Mouse (Mus musculus): Measurements from ENCODE around the gene Ptgfrn.

The Ptgfrn gene

DNA sequence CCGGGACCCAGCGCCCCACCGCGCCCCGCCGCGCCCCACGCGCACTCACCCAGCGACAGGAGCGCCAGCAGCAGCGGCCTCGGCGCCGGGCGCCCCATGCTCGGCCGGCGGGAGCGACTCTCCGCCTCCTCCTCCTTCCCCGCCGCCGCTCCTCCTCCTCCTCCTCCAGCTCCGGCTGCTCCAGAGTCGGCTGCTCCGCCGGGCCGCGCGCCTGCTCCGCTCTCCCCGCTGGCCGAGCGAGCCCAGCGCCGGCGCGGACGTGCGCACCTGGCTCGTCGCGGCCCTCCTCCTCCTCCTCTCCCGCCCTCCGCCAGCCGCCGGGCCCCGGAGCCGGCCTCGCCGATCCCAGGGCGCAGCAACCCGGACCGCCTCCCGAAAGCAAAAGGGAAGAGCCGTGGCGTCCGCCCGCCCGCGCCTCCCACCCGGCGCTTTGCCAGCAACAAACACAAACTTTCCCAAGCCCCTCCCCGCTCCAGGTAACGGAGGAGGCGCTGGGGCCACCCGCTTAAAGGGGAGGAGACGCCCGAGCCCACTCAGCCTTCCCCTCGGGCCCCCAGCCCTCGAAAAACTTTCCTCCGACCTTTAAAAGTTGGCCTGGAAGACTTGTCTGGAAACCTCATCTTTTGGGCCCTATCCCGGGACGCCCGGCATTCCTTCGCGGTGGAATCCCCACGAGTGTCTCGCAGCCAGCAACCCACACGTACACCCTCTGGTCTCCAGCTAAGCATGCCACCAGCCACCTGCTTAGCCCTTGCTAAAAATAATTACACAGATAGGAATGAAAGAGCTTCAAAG, at the start of gene Ptgfrn:
Gene Ptgfrn, minus strand, starts transcription at position 236 of the 795 bp plus-strand sequence.
- peak; percentile 71 for ATAC-seq (ENCODE audit: low TSS enrichment)

- no peak for ATAC-seq (ENCODE audit: low TSS enrichment)
Measured at GRCm38 (mm10) chr3:101159701-101160100, 49.6 kb upstream of the Ptgfrn start.

- ATAC-seq (ENCODE audit: low TSS enrichment): no peak
Measured at GRCm38 (mm10) chr3:101154067-101154466, 44.0 kb upstream of the Ptgfrn start.

DNA sequence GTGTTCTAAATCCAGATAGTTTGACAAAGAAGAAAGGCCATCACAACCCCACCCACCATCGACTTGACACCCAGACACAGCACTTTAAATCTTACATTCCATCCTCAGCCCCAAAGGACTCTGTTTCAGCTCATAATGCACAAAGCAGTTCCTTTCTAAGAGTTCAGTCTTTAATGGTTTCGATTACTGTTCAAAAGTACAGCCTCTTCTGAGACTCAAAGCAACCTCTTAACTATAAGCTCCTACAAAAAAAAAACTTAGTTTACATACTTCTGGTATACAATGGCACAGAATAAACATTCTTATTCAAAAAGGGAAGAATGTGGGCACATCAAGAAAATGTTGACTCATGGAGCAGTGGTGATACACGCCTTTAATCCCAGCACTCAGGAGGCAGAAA, 43.3 kb upstream of the Ptgfrn start:
- ATAC-seq (ENCODE audit: low TSS enrichment): no peak

- ATAC-seq (ENCODE audit: low TSS enrichment): 0 out of 2 replicates have a peak, but pooled peaks have one; percentile 8
Measured at GRCm38 (mm10) chr3:101146126-101146772, 36.2 kb upstream of the Ptgfrn start.

DNA sequence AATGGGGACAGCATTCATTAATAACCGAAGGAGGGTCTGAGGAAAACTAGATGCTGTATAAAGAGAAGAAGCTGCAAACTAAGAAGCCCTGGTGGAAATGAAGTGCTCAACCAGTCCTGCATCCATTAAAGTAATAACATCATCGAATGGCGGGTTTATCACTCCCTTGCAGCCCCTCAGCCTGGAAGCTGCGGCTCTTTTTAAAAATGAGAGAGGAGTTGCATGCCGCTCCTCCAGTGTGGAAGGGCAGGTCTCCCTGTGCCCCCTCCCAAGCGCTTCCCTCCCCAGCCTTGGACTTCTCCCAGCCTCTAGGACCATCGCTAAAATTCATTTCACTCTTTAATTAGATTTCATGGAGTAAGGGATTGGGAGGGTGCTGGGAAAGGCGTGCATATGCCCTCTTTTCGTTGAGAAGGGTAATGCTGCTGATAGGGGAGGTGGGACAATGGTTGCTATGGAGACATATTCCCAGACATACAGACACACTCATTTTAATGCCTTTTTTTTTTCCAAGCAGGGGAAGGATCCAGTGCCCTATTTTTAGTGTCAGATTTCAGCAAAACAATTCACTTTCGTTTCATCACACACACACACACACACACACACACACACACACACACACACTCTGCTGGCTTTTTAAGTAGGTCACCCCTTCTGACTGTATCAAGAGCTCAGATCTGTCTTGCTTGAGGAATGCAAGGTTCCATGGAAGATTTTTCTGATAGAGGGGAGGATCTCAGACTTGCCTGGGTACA, 35.4 kb upstream of the Ptgfrn start:
- ATAC-seq (ENCODE audit: low TSS enrichment): peak; percentile 62

- no peak for ATAC-seq (ENCODE audit: low TSS enrichment)
Measured at GRCm38 (mm10) chr3:101144366-101144948, 34.4 kb upstream of the Ptgfrn start.

DNA sequence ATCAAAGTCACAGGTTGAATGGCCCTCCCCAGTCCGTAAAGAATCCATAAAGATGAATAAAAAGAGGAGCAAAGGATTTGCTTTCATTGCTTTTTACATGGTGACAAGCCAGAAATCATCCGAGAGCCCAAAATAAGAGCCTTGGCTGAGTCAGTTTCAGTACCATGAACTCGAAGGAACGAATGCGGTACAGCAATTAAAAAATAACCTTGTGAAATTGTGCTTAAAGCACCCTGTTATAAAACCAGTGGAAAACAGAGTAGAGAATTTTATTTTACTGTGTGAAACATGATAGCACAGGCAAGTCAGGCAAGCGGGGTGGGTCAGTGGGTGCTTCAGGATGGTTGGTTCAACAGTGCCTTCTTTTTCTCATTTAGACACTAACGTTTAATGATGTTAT, 33.4 kb upstream of the Ptgfrn start:
- ATAC-seq (ENCODE audit: low TSS enrichment): peak; percentile 24

GRCm38 (mm10) chr3:101141864-101142263, 31.8 kb upstream of the Ptgfrn start:
- ATAC-seq (ENCODE audit: low TSS enrichment): peak; percentile 48

DNA sequence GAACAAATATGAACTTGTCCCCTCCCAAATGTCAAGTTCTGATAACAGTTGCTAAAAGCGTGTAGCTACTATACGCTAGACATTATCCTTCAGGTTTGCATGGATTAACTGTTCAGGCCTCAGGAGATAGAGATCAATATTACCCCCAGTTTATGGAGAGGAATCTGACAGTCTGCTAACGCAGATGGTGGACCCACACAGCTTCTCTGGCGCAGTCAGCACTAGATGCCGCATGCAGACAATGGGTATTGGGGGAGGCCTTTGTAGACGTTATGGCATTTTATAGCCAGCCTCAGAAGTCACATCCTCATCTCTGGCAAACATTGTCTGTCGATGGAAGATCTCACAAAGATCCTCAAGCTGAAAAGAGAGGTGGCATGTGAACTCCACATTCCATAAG, 29.9 kb upstream of the Ptgfrn start:
- ATAC-seq (ENCODE audit: low TSS enrichment): no peak

DNA sequence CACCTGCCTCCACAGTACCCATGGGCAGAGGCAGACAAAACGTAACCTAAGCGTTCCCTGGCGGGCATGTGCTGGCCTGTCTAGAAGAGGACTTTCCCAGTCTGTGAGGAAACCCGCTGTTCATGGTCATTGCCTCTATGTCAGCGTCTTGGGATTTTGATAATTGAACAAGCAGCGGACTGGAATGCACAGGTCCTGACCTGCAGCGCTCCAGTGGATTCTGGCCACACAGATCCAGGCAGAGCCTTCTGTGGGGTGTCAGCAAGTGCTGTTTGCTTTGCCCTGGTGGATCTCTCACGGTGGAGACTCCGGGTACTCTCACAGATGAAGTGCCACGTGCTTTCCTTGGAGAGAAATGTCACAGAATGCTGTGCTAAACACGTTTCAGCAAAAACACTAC, 26.4 kb upstream of the Ptgfrn start:
- no peak for ATAC-seq (ENCODE audit: low TSS enrichment)

GRCm38 (mm10) chr3:101134861-101135260, 24.8 kb upstream of the Ptgfrn start:
- no peak for ATAC-seq (ENCODE audit: low TSS enrichment)

GRCm38 (mm10) chr3:101132981-101133380, 22.9 kb upstream of the Ptgfrn start:
- no peak for ATAC-seq (ENCODE audit: low TSS enrichment)

- ATAC-seq (ENCODE audit: low TSS enrichment): no peak
Measured at GRCm38 (mm10) chr3:101131772-101132171, 21.7 kb upstream of the Ptgfrn start.

DNA sequence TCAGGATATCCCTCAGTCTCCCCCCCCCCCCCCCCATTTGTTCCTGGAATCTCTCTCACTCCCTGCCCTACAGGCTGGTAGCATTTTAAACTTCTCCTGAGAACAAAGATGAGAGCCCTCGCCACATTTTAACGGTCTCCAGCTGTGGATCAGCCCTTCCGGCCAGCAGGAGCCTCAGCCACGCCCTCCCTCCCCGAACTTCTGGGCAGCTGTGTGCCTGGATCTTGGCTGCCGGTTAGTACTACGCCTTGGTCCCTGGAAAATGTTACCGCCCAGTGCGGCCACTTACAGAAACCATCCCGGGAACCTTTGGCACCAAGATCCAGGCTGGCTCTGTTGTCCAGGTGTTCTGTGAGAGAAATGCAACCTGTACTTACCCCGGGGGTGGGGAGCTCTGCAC, 20.4 kb upstream of the Ptgfrn start:
- ATAC-seq (ENCODE audit: low TSS enrichment): no peak

DNA sequence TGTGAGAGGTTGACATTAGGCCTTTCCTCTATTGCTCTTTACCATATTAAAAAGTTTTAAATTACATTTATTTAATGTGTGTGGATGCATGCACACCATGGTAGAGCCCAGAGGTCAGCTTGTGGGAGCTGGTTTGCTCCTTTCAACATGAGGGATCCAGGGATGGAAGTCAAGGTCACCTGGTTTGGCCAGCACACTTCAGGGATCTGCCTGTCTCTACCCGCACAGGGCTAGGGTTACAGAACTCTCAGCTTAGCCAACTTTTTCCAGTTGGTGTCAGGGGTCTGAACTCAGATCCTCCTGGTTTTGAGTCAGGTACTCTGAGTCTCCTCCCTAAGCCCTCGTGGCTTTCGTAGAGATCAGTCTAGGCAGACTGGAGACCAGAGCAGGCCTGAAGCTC, 19.5 kb upstream of the Ptgfrn start:
- ATAC-seq (ENCODE audit: low TSS enrichment): no peak

DNA sequence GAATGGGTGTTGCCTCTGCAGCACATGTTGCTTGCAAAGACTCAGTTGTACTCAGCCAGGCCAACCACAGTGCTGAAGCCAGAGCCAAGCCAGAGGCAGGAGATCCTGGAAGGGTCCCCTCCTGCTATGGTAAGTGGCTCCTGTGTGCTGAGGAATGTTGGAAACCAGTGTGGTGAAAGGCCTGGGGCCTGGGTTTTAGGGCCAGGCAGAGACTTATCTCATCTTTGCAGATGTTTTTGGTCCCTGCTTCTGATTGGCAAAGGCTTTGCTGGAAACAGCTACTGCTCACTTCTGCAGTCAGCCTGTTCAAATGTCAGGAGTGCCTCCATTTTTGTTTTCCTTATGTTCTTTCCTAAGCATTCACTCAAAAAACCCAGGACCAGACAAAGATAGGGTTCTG, 19.0 kb upstream of the Ptgfrn start:
- no peak for ATAC-seq (ENCODE audit: low TSS enrichment)

- no peak for ATAC-seq (ENCODE audit: low TSS enrichment)
Measured at GRCm38 (mm10) chr3:101127766-101128165, 17.7 kb upstream of the Ptgfrn start.

DNA sequence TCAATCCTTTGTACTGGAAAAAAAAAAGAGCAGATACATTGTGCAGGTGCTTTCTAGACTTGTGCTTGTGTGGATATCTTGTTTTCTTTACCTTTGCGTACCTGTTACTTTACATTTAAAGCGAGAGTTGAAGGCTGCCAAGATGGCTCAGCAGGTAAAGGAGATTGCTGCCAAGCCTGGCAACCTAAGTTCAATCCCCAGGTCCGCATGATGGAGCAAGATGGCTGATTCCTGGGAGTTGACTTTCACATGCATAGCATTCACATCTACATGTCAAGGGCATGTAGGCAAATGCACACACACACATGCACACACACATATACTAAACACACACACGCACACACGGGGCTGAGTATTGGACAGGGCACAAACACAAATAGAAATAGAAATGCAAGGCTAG, 14.6 kb upstream of the Ptgfrn start:
- no peak for ATAC-seq (ENCODE audit: low TSS enrichment)

DNA sequence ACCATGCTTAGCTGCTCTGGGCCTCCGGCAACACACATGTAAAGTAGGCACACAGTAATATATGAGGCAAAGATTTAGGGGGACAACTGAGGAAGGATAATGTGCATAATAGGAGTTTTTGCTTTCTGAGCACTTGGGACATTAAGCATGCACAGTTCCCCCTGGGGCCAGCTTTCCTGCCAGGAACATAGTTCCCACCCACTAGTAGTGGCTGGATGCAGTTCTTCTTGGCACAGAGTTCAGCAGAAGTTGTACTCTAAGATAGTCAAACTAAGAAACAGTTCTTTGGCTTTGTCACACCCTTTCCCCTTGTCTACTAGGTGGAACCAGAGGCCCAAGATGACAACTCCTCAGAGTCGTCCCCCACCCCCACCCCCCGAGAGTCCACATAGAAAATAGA, 12.4 kb upstream of the Ptgfrn start:
- no peak for ATAC-seq (ENCODE audit: low TSS enrichment)

- no peak for ATAC-seq (ENCODE audit: low TSS enrichment)
Measured at GRCm38 (mm10) chr3:101117774-101118173, 7.7 kb upstream of the Ptgfrn start.

DNA sequence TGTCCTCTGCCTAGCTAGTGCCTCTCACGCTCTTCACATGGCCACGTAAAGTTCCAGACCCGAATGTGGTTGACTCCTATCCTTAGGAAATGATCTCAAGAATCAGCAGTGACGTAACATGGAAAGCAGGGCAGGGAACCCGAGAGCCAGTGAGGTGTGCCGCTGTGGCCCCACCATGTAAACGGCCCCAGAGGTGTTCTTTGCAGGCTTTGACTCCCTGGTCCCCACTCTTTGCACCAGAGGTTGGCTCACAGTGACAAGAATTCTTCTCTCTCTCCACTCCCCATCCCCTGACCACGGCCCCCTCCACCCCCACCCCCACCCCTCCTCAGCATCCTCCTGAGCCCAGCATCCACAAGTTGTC, 7.3 kb upstream of the Ptgfrn start:
- ATAC-seq (ENCODE audit: low TSS enrichment): no peak
